Mouse (Mus musculus): Measurements from ENCODE around the gene Lama1. TPM values are rescaled to one million over a fixed set of nuclear protein-coding genes. Genes with fewer than 3 reads are reported as not detected.
"Not testable (repeated sequence)": the region's sequence is repeated elsewhere in the genome, so short reads cannot be mapped to it uniquely, and the experiment has no call there.

The Lama1 gene
- total RNA-seq, 2 experiments from 2014 or later, result 8.1 to 8.2 TPM

DNA sequence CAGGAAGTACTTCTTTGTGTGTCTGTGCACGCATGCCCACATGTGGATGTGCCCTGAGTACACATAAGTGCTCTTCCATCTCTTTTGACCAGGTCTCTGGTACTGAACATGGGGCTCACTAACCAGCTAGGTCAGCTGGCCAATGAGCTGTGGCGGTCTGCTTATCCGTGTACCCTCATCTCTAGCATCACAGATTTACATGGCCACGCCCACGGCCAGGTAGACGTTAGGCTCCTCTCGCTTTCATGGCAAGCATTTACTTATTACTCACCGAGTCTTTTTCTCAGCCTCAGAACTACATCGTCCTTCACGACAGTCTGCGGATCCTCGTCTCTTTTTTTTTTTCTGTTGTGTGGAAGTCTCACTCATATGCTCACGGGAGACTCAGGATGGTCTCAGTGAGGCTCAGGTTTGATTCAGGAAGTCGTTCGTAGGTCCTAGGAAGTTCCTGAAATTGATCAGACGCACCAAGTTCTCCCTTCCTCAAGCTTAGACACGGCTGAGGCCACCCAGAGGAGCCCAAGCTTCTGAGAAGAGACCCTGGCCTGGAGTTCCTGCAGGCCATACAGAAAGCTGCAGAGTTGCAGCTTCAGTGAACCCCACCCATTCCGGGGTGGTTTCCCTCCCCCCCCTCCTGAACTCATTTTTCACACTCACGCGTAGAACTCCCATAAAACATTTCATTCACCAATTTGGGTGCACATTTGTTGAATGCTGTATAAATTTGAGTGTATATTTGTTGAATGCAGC is 139.3 kb downstream of the Lama1 start:
- no peak for DNase-seq (ENCODE audit: low spot score in 2 of 2)

DNA sequence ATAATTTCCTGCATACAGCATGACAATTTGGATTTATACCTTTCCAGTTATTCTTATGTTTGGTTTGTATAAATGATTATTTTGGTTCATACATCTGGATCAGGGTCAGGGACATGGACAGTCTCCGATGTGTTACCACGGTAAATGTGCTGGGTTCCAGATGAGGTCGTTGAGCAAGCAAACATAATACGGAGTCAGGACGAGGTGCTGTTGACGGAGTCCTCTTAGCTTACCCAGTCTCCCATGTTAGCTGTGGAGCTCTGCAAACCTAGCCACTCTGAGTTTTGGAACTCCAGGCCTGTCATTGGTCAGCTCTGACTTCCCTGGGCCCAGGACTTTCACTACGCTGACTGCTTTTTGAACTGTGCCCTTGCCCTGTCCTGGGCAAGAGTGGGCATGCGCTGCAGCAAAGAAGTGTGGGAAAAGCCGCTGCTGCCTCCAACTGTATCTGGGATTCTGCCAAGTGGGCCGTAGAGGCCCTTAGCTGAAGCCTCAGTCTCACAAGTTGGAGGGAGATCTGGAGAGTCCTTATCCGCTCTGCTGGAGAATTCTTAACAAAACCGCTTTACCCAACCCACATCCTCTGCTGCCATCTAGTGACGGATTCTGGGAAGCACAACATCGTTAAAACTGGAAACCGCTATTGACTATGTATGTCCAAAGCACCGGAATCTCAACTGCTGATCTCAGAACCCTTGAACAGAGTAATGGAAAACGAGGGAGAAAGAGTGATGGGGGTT is 140.5 kb downstream of the Lama1 start:
- peak; percentile 84 to 85 for DNase-seq (ENCODE audit: low spot score in 2 of 2)

DNA sequence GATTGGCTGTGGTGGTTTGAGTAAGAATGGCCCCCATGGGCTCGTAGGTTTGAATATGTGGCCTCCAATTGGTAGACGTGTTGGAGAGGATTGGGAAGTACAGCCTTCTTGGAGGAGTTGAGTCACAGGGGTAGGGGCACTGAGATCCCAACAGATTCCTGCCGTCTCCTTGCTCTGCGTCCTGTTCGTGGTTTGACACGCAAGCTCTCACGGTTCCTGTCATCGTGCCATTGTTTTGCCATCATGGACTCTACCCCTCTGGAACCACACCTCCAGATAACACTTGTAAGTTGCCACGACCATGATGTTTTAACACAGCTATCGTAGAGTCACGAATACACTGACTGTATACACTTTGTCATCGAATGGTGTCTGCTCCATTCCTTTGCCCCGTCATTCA is 141.9 kb downstream of the Lama1 start:
- DNase-seq (ENCODE audit: low spot score in 2 of 2), result no peak

DNA sequence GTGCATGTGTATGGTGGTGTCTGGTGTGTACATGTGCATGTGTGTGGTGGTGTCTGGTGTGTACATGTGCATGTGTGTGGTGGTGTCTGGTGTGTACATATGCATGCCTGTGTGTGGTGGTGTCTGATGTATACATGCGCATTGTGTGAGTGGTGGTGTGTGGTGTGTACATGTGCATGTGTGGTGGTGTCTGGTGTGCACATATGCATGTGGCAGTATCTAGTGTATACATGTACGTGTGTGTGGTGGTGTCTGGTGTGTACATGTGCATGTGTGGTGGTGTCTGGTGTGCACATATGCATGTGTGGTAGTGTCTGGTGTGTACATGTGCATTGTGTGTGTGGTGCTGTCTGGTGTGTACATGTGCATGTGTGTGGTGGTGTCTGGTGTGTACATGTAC is 144.4 kb downstream of the Lama1 start:
- DNase-seq (ENCODE audit: low spot score in 2 of 2), result not testable (repeated sequence)

DNA sequence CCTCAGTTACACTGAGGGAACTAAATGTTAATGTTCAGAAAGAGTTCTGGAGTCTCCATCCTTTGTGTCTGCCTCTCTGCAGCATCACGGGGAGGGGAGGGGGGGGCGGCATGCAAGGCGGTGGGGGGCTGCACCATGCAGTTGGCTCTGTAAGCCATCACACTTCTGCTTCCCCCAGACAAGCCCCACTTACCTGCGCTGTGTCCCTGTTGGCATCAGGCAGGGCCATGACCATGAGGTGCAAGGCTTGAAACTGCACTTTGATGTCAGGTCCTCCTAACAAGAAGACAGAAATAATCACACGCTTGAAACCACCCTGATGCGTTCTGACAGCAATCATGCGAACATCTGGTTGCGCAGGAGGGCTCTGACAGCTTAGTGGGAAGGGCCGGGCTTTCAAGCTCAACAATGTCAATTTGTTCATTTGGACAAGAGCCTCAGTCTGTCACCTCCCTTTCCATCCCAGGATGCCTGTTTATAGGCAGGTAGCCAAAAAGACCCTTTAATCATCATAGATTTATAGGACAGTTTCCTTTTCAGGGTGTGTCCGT is 164.1 kb downstream of the Lama1 start:
- DNase-seq (ENCODE audit: low spot score in 2 of 2), result no peak

DNA sequence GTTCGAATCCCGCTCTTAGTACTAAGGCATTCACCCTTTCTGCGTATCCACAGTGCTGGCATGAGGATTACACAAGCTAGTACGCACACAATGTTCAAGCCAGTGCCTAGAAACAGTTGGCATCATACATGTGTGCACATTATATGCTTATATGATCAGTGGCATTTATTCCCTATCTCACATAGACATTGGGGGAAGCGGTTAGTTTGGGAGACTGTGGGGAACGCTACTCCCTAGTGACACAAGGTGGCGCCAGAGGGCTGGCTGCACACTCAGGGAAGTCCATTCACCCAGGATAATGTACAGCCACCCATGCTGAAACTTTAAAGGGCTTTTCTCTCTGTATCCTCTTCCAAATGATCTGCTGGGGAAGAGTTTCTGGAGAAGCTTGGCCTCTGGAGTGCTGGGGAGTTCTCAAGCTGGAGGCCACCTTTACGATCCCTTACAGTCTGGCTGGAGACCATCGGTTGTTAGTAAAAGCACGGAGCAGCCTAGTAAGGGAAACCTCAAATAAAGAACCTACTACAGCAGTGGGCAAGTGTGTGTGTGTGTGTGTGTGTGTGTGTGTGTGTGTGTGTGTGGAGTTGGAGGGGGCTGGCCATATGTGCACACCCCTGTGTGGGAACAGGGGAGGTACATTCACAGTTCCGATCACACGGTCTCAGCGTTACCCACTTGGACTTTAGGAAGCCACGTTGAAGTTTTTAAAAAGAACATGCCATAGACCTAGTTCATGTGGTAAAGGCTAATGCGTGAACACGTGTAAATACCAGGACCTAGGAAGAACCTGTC is 164.9 kb downstream of the Lama1 start:
- DNase-seq (ENCODE audit: low spot score in 2 of 2), result peak; percentile 79 to 83

DNA sequence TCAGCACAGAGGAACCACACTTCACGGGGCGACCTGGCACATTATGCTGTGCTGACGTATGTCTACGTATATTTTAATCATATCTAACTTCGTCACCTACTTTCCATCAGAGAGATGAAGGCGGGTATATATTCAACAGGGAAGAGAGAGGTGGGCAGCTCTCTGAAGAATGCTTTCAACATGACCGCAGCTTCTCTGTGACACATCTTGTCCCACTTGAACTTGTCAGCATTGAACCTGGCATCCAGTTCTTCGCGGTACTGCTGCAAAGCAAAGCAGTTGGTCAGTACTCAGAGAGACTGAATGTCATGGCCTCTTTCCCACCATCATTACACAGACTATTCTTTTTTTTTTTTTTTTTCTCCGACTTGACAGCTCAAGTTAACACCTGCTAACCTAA is 167.3 kb downstream of the Lama1 start:
- DNase-seq (ENCODE audit: low spot score in 2 of 2), result no peak

DNA sequence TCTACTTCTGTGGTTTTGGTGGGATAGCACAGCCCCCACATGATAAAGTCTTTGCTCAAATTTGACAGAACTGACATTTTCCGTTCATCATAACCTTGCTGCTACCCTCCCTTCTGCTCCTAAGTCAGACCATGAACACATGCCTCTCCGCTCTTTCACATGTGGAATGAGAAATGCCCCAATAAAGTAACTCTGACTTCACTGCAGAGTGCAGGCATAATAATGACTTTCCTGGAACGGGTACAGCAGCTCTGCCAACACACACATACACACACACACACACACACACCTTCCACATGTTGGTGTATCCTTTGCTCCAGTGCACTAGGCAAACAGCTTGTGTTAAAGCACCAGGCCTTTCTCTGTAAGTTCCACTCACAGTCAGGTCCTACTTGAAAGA is 167.9 kb downstream of the Lama1 start:
- DNase-seq (ENCODE audit: low spot score in 2 of 2), result no peak

DNA sequence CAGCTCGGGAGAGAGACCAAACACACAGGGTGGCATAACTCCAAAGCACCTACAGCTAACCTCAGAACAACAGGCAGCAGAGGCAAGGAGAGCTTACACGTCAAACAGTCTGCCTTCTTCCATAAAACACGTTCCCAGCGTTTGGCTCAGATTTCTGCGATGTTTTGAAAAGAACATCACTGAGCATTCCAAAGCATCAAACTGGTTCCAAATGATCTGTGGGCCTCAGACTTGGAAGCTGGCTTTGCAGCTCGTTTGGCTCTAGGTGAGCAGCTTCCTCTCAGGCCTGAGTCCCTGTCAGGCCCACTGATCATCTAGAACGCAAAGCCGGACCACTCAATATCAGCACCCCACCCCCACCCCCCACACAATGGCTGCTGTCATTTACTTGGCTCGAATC is 169.0 kb downstream of the Lama1 start:
- no peak for DNase-seq (ENCODE audit: low spot score in 2 of 2)

DNA sequence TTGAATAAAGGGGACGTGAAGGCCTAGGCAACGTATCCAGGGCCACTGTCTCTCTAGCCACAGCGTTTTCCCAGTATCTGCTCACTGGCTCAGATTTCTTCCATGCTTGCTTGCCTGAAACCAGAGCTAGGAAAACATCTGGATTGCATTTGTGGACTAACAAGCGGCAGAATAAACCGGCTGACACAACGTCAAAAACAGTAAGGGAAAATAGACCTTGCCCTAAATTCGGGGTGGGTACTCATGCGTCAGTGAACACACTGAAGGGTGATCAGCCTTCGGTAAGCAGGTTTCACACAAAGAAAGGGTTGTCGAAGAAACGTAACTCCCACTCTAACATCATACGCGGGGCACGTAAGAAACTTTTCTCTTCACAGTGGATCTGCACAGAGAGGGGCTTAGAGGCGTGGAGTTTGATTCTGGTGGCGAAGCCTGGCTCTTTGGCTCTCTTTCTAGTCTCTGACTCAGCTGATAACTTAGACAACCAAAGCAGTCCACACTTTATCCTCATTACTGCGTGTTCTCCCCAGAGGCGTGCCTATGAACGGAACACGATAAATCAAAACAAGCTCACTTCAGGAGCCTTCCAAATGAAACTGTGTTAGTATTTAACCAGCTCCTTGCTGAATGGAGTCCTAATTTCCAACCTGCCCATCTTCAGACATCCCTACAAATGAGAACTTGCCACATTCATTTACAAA is 169.6 kb downstream of the Lama1 start:
- no peak for DNase-seq (ENCODE audit: low spot score in 2 of 2)

DNA sequence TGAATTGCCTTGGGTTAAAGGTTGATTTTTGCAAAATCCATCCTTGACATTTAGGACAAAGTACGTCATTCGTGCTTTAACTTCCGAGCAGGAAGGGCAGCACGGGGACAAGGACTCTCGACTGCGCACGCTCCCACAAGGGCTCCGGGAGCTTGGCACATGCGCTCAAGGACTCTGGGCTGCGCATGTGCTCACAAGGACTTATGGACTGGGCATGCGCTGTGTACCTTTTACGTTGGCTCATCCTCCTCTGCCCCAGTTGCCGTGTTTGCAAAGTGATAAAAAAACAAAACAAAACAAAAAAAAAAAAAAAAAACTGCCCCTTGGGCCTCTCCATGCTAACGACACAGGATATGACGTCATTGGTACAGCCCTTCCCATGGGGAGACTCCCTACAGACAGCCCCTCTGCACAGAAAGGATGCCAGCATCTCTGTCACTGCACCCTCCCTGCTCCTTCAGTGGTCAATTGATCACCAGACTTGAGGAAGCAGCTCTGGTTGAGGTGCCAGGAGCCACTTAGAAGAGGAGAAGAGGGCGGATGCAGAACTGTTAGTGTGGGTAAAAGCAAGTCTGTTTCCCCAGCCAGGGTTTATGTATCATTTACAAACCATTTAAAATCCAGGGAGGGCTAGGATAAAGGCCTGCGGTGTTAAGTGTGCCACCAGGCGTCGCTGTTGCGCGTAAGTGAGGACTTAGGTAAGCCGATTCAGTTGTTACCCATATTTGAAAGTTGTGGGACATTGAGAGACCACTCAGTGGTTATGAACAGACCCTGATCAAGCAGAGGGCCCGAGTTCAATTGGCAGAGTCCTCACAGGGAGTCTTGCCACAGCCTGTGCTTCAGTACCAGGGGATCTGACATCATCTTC is 172.9 kb downstream of the Lama1 start:
- peak; percentile 77 to 84 for DNase-seq (ENCODE audit: low spot score in 2 of 2)

Other genes with a start within 250 kb of the Lama1 start
- gene Lrrc30, start 64.5 kb upstream of the Lama1 start, total RNA-seq (2021), result not detected